Mouse (Mus musculus) brain, embryonic 14.5 days (tissue): ENCODE results near the gene Copg1.

Experiments used
- CTCF ChIP-seq: fragments of 200-500 bp; IDR thresholded peaks from 2 replicates; pipeline ENCODE4 v1.5.1; 2012; ENCODE audit warnings: inconsistent platforms, mild to moderate bottlenecking, moderate library complexity, borderline replicate concordance; ENCODE audit not compliant: insufficient read depth, insufficient read length; ENCODE audit errors: extremely low read depth
- POLR2A ChIP-seq: fragments of 200-500 bp; IDR thresholded peaks from 2 replicates; pipeline ENCODE4 v1.6.1; 2012; ENCODE audit warnings: mild to moderate bottlenecking, inconsistent platforms, borderline replicate concordance; ENCODE audit not compliant: poor library complexity, insufficient read depth, insufficient read length, severe bottlenecking; ENCODE audit errors: extremely low read depth

DNA sequence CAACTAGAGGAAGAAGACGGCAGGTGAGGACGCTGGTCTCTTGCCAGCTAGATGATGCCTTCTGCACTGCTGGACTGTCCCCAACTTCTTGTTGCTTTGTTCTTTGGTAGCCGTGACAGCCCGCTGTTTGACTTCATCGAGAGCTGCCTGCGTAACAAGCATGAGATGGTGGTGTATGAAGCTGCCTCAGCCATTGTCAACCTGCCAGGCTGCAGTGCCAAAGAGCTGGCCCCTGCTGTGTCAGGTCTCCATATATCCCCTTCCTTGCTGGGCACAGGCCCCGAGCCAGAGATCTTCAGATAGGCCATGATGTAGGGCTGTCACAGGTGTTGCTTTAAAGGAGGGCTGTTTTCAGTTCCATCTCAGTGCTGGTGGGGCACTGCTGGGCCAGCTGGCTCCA is 6.3 kb downstream of the Copg1 start:
- TF ChIP-seq CTCF = no peak
- no peak for TF ChIP-seq POLR2A
